Mouse (Mus musculus): ENCODE data around the gene Adamts17.

Gene Adamts17

DNA sequence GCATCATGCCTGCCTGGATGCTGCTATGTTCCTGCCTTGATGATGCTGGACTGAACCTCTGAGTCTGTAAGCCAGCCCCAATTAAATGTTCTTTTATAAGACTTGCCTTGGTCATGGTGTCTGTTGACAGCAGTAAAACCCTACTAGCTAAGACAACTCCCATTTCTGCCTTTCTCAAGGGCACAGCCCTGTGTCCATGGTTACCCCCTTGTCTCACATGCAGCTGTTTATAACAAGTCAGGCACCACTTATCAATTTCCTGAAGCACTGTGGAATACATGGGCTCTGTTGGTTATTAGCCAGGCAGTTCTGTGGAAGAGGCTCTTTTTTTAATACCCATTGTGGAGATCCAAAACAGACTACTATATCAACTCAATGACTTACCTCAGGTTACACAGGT, 193.1 kb downstream of the Adamts17 start:
- no peak for DNase-seq (ENCODE audit: low spot score in 2 of 2)

- no peak for DNase-seq (ENCODE audit: low spot score in 2 of 2)
These were observed 194.8 kb downstream of the Adamts17 start for GRCm38 (mm10) chr7:67034369-67034768.

GRCm38 (mm10) chr7:67035246-67035645, 195.7 kb downstream of the Adamts17 start:
- DNase-seq (ENCODE audit: low spot score in 2 of 2), result no peak

- DNase-seq (ENCODE audit: low spot score in 2 of 2), result no peak
These were observed 196.1 kb downstream of the Adamts17 start for GRCm38 (mm10) chr7:67035661-67036060.

GRCm38 (mm10) chr7:67036502-67037485, 197.3 kb downstream of the Adamts17 start:
- DNase-seq (ENCODE audit: low spot score in 2 of 2), result no peak

GRCm38 (mm10) chr7:67037726-67038520, 198.4 kb downstream of the Adamts17 start:
- no peak for DNase-seq (ENCODE audit: low spot score in 2 of 2)

GRCm38 (mm10) chr7:67039143-67039542, 199.6 kb downstream of the Adamts17 start:
- no peak for DNase-seq (ENCODE audit: low spot score in 2 of 2)

DNA sequence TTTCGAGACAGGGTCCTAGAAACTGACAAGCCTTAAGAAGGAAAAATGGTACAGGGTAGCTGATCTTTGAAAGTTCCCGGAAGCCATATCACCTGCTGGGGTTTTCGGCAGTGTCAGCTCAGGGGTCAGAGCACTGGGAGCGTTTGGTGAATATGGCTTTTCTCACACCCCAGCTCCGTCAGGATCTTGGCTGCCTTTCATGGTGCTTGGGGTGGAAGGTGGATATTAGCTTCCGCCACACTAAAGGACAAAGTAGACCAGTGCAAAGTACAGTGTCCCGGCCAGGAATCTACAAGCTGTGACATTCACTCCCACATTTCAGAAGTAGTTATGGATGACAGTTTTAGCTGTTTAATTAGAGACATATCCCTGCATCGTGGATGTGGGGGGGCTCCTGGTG, 200.3 kb downstream of the Adamts17 start:
- DNase-seq (ENCODE audit: low spot score in 2 of 2), result no peak

GRCm38 (mm10) chr7:67041685-67042084, 202.2 kb downstream of the Adamts17 start:
- DNase-seq (ENCODE audit: low spot score in 2 of 2), result no peak

DNA sequence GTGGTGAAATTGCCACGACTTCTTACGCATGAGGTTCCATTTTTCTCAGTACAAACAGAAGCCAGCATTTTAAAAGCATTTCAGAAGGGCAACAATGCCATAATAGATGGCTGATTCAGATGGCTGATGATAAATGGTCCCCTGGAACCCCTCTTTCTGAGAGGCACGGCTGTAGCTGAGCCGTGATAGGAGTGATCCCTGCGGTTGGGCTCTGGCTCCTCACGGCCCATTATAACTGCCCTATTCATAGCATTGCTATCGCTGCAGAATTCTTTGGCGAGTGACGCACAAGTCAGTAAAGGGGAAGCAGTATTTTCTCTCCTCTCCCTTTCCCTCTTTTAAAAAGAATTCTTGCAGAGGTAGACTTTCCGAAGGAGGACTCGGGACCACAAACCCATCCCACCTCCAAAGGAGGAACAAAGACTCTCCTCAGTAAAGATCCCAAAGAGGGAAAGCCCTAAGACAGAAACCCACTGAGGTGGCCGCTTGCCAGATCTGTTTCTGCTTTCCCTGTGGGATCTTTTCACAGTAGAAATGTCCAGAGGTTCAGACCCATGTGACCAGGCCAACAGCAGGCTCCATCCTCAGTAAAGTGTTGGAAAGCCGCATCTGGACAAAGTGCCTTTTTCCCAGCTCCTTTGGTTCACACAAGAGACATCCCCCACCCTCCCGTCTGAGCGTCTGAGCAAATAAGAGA, 204.7 kb downstream of the Adamts17 start:
- DNase-seq (ENCODE audit: low spot score in 2 of 2), result no peak

DNA sequence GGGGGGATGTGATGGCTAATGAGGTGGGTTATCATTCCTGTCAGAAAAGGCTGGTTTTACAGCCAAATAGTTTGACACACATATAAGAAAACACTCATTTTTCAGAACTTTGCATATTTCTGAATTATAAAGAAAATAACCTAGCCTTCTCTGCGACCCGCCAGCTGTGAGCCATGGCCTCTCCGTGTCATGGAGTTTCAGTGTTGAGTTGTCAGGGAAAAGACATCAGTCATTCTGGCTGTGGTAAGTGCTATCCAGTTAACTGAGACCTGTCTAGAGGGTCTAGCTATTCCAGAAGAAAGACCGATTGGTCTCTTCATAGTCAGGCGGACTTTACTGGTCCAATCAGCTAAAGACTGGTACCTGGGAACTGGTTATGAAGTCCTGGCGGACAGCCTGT, 205.7 kb downstream of the Adamts17 start:
- DNase-seq (ENCODE audit: low spot score in 2 of 2), result no peak

DNA sequence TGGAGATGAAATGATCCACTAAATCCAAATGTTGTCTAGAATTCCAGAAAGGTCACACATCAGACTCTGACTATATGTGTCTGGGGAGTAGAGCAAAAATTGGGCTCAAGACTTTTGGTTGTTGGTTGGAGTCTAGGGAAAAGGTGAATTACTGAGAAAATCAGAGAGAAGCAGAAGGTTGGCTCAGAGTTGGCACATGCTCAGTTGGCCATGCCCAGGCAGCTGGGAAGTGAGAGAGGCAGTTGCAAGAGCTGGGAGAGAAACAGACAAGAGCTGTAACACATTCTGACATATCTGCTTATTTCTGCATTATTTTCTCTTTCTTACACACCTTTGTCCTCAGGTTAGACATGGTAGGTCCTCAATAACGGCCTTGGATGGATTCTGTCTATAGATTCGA, 209.7 kb downstream of the Adamts17 start:
- DNase-seq (ENCODE audit: low spot score in 2 of 2), result no peak

DNA sequence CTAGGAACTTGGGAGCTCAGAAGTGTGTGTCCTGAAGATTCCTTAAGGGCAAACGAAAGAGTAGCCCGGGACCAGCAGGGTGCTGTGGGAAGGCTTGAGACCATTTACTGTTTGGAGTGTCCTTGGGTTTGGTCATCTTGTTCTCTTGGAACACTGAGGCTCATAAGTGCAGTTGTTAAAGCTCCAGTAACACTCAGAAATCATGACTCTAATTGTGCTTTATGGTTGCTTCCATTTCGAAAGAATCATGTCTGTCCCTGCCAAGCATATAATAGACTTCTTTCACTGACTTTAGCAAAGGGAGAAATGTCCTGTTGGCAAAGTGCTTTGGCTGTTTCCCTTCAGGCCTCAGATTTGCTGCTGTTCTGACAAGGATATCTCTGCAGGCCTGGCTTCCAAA, 210.9 kb downstream of the Adamts17 start:
- DNase-seq (ENCODE audit: low spot score in 2 of 2), result no peak

DNA sequence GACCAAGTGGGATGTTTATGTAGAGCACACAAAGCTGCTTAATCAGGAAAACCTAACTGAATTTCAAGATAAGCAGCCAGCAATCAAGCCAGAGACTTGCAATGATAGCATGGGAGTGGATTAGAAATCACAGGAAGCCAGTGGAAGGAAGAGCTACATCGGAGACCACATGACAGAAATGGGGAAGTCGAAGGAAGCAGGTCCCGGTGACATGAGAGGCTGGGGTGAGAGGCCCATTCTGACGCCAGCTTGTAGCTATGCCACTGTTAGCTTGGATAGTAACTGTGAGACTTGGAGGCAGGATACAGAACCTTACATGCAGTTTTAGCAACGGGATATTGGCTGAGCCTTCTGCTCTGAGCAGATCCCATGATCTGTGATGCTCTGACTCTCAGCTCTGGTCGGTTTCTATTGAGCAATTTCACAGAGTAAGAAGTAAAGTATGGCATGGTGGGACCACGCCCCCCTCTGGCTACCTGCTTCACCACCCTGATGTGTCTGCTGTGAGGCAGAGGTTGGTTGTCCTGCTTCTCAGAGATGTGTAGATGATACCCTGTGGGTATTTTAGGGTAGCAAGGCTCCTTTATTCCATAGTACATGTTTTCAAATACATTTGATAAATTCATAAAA, 211.7 kb downstream of the Adamts17 start:
- no peak for DNase-seq (ENCODE audit: low spot score in 2 of 2)

- no peak for DNase-seq (ENCODE audit: low spot score in 2 of 2)
These were observed 215.3 kb downstream of the Adamts17 start for GRCm38 (mm10) chr7:67054876-67055275.

GRCm38 (mm10) chr7:67055510-67055909, 216.0 kb downstream of the Adamts17 start:
- no peak for DNase-seq (ENCODE audit: low spot score in 2 of 2)

DNA sequence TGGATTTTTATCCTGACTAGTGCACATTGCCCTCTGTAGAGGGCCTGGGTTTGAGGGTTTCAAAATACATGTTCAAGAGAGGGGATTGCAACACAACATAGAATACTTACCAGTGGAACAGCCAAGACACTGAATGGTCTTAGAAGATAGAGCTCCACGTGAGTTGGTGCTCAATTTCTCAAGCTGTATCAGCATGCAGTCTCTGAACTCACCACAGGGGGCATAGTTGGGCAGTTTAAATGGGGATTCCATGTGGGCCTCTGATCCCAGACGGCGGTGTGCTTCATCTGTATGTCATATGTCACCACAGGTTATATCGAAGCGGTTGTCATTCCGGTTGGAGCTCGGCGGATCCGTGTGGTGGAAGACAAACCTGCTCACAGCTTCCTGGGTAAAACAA, 222.2 kb downstream of the Adamts17 start:
- peak; percentile 17 to 26 for DNase-seq (ENCODE audit: low spot score in 2 of 2)

DNA sequence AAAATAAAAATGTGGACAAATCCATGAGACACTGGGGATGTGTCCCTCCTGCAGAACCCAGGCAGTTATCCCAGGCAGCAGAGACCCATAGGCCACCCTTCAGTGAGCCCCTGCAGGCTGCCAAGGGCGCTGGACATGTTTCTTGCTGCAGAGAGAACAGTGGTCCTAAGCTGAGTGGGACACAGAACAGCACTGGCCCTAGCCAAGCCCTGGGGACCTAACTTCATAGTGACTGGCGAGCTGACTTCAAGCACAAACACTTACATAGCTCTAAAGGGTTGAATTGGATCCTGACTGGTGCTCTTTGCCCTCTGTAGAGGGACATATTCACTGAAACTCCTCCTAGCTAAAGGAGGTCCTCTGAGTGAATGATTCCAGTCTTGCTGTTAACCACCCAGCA, 223.0 kb downstream of the Adamts17 start:
- DNase-seq (ENCODE audit: low spot score in 2 of 2), result no peak

DNA sequence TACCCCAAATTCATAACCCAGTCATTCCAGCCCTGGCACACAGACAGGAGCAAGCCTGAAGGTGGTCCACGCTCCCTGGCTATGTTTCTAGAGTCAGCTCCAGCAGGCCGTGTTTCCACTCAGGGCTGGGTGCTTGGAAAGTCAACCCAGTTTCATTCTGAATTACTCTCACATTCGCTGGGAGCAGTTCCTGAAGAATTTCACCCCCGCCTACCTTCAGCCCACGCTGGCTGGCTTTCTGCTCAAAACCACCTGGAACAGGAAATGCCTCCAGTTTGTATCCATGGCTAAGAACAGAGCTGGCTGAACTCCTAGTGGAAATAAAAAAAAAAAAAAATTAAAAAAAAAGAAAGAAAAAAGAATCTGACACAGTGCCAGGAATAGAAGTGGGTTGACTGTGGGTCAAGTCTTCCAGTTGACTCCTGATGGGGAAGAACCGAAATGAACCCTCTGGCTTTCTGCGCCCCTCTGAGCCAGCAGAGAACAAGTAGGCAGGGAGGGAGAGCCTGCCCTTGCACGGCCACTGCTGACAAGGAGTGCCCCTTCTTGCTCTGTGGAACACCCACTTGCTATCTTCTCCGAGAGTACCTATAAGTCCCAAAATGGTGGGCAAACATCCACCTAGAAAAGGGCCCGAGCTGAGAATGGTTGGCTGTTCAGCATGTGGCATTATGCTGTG, 225.2 kb downstream of the Adamts17 start:
- peak; percentile 27 to 36 for DNase-seq (ENCODE audit: low spot score in 2 of 2)

DNA sequence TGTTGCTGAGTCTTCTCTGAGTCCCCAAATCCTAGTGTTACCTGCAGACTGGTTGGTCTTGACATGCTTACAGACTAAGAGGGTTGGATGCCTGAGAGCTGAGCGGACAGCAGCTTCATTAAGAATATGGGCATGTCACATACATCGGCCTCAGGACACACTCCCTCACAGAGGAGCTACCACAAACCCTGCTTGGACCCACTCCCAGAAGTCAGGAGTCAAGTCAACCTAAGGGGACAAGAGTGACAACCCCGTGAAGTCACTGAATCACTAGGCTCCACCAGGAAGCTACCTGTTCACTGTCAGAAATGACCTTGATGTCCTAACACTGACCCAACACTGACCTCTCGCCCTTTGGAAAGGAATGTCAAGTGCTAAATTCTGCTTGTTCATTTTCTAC, 226.1 kb downstream of the Adamts17 start:
- DNase-seq (ENCODE audit: low spot score in 2 of 2), result no peak
